Mouse (Mus musculus) embryonic stem cell, embryonic (primary cell): ENCODE results near the gene Mrps6.

Experiments
- CTCF ChIA-PET, 4 experiments: fragments of 300-600 bp in 2 of 4; fragments of 350-600 bp in 2 of 4; sonication (Branson Sonifier 250); formaldehyde crosslinking; loops; one replicate each; lab custom pipeline; 2022; ENCODE audit warnings: inconsistent platforms in 2 of 4; lab: Charles Lee
- POLR2A ChIA-PET, 4 experiments: fragments of 300-600 bp in 2 of 4; fragments of 350-600 bp in 2 of 4; sonication (Branson Sonifier 250); formaldehyde crosslinking; loops; one replicate each; lab custom pipeline; 2022; ENCODE audit warnings: antibody characterized with exemption in 4 of 4, inconsistent platforms in 1 of 4; lab: Charles Lee

Mrps6 gene

DNA sequence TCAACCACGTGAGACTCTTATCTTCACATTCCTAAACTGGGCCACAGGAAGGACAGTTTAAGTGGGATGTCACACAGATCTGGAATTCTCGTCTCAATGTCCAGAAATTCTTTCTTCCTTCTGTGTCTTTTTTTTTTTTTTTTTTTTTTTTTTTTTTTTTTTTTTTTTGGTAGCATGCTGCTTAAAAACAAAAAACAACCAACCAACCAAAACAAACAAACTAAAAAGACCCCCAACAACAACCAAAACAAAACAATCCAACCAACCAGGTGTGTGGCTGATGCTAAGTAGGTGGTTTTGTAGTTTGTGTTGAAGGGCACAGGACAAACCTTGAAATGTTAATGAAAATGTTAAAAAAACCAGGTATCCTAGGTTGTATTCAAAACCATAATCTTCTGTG is 1.4 kb upstream of the Mrps6 start:
- ChIA-PET CTCF (no interaction called here), POLR2A (interaction anchor here in 3 of 4 experiments (2.3 to 2.8 kb wide), 5 partner anchors 11 to 35 kb away, joined by 8 to 18 read pairs (median 9); no protein-coding TSS in a partner anchor)

DNA sequence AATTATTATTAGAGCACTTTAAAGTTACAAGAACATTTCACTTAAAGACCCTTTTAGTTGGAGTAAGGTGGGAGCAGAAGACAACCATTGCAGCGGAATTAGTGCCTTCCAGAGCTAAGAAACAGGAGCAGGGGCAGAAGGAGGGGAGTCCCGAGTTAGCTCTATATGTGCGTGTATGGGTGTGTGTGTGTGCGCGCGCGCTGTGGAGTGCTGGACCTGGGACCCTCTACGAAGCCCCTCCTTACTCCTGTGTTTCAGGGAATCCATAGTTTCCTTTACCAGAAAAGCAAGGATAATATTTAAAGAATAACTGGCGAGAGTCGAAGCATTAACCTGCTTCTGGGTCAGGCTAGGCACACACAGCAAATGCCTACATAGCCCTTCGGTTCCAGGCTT is 616 bp upstream of the Mrps6 start:
- POLR2A ChIA-PET, result interaction anchor here (0.5 to 2.8 kb wide), 29 partner anchors 8 to 572 kb away, joined by 3 to 18 read pairs (median 4); partner anchors contain the start of gene Ifnar1 (in 1 of the 4)
- CTCF ChIA-PET, result interaction anchor here in 2 of 4 experiments (0.5 to 2.1 kb wide), 2 partner anchors 147 to 229 kb away, joined by 5 to 7 read pairs; no protein-coding TSS in a partner anchor

DNA sequence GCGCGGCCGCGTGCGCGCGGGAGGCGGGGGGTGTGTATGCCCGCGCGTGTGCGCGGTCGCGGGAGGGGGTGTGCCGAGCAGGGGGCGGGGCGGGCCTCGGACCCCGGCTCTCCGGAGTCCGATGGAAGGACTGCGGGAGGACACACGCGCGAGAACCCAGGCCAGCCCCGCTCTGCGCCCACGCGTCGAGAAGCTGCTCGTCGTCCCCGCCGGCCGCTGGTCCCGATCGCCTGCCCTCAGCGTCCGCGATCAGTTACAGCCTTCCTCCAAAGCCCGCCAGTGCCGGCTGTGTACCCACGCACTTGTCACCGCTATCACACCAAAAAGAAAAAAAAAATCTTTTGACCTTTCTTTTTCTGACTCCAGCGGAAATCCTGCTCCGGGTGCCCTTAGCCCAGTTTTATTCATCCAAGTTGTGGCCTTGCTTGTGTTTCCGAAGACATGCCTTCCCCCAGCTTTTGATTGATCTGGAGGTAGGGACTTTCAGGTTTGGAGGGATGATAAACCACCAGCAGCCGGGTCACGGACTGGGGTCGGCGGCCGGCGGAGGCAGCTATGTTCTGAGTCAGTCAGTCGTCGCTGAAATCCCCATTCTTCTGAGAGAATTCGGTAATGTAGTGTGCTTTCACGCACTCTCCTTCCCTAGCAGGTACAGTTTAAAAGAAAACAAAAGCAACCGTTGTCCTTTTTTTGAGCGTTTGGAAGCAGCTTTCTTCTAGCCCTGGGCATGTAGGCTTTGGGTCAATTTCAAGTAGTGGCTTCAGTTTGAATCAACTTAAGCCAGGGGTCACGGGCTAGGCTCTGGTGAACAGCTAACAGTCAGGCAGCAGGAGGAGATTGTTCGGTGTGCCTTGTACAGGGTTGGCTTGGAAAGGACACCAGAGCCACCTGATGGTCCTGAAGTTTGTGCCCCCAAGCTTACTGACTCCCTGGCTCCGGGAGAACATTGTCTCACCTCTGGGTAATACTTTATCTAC is 862 bp downstream of the Mrps6 start:
- ChIA-PET CTCF (interaction anchor here in 3 of 4 experiments (0.6 to 2.1 kb wide), 4 partner anchors 9 to 400 kb away, joined by 3 to 7 read pairs (median 4); no protein-coding TSS in a partner anchor), POLR2A (interaction anchor here (0.5 to 2.8 kb wide), 51 partner anchors 8 to 1652 kb away, joined by 3 to 18 read pairs (median 4); partner anchors contain the start of genes Donson (in 1 of the 4) and Dop1b (in 1 of the 4))

DNA sequence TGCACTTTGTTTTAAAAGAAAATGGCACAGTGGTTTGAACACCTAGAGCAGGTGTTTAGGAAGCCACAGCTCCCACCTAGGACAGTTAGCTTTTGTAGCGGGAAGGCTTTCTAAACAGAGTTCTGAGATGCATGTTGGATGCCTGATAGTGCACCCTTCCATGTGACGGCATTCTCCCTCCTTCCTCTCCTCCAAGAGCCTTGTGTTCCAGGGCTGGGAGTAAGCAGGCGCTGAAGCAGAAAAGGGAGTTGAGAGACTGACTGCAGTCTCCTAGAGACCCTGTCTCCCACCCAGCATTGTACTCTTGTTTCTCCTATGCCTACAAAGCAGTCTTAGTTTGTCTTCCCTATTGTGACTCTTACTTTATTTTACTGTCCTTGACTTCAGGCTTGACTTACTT is 2.1 kb downstream of the Mrps6 start:
- ChIA-PET CTCF (interaction anchor here in 3 of 4 experiments (0.6 to 1.8 kb wide), 3 partner anchors 9 to 226 kb away, joined by 3 to 12 read pairs (median 4); no protein-coding TSS in a partner anchor), POLR2A (interaction anchor here in 3 of 4 experiments (0.6 to 1.7 kb wide), 11 partner anchors 16 to 413 kb away, joined by 3 to 5 read pairs (median 3); partner anchors contain the start of genes Gart (in 1 of the 3) and Son (in 1 of the 3))

DNA sequence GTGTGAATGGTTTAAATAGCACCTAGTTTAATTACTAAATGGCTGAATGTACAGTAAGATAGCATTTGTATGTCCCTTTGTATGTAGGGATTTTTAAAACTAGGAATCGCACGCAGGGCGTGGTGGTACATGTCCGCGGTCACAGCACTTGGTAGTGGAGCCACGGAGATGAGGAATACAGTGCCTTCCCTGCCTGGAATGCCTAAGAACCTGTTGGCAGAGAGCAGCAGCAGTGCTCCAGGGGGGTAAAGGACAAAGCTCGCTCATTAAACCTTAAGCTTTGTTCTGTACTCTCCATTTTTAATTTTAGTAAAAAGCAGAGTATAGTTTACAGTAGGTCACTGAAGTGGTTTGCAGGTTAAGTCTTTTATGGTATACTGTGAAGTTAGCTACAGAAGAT is 3.5 kb downstream of the Mrps6 start:
- POLR2A ChIA-PET, result interaction anchor here in 3 of 4 experiments (0.7 to 2.6 kb wide), 8 partner anchors 9 to 423 kb away, joined by 3 to 7 read pairs (median 4); no protein-coding TSS in a partner anchor
- CTCF ChIA-PET, result interaction anchor here in 1 of 4 experiments (1.0 to 1.8 kb wide), 3 partner anchors 125 to 225 kb away, joined by 3 to 4 read pairs (median 4); no protein-coding TSS in a partner anchor

DNA sequence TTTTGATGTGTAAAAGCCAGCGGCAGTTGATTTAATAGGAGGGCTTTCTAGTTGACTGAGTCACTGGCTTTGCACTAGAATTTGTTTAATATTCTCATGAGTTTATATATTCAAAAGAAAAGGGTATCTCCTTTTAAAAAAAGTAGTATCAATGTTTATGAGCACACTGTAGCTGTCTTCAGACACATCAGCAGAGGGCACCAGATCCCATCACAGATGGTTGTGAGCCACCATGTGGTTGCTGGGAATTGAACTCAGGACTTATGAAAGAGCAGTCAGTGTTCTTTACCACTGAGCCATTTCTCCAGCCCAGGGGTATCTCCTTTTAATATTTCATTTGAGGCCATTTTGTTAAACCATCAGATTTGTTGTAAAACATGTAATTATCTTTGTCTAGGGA is 4.8 kb downstream of the Mrps6 start:
- ChIA-PET POLR2A (interaction anchor here in 2 of 4 experiments (0.6 to 2.6 kb wide), 4 partner anchors 8 to 51 kb away, joined by 4 to 7 read pairs (median 6); no protein-coding TSS in a partner anchor), CTCF (interaction anchor here in 1 of 4 experiments (1.7 kb wide), 1 partner anchor 126 kb away, joined by 4 read pairs; no protein-coding TSS in a partner anchor)

DNA sequence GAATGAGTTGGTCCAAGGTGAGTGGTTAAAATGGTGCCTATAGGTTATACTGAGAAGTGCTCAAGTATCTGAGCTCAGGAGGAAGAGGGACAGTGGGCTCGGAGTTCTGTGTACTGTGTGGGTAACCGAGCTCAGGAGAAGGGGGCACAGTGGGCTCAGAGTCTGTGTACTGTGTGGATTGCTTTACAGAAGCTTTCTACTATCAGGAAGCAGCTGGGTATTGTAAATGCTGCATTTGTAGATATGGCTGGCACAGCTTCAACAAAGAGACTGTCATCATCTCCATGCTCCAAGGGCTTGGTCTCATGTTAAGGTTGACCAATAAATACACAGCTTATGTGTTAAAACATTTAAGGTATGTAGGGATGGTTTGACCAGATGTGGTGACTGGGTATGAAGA is 6.7 kb downstream of the Mrps6 start:
- CTCF ChIA-PET, result no interaction called here
- POLR2A ChIA-PET, result interaction anchor here in 2 of 4 experiments (0.6 to 1.9 kb wide), 3 partner anchors 9 to 15 kb away, joined by 3 to 5 read pairs (median 3); no protein-coding TSS in a partner anchor

DNA sequence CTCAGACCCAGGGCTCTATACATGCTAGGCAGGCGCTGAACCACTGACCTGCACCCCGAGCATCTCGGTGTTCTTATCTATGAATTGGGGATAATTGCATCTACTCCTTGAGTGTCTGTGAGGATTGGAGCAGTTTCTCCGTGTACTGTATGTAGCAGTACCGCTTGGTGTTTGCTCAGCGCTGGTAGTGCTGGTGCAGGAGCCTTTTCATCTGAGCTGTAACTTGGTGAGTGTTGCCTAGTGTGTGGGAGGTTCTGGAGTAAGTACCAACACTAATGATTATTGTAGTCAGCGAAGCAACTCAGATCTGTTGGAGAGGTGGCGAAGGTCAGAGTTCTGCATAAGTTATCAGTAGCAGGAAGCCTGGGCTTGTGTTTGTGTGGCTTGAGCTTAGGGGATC is 12.3 kb downstream of the Mrps6 start:
- ChIA-PET POLR2A (interaction anchor here in 3 of 4 experiments (0.9 to 1.8 kb wide), 6 partner anchors 8 to 19 kb away, joined by 3 to 7 read pairs (median 4); partner anchors contain the start of genes Gm49711 (in 2 of the 3), Mrps6 (in 2 of the 3) and Slc5a3 (in 2 of the 3)), CTCF (interaction anchor here in 1 of 4 experiments (0.6 kb wide), 1 partner anchor 138 kb away, joined by 4 read pairs; no protein-coding TSS in a partner anchor)

DNA sequence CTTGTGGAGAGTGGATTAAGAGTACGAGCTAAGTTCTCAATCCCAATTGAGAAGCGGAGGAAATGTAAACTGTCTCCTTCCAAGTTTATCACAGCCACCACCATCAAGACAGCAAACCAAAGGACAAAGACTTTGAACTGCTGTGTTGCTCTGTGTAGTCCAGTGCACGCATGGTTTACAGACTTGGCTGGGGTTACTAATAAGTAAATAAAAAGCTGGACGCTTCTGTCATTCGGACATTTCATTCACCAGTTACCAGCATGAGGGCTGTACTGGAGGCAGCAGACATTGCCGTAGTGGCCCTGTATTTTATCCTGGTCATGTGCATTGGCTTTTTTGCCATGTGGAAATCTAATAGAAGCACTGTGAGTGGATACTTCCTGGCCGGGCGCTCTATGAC is 18.7 kb downstream of the Mrps6 start:
- ChIA-PET CTCF (interaction anchor here in 1 of 4 experiments (0.5 kb wide), 1 partner anchor 350 kb away, joined by 5 read pairs; no protein-coding TSS in a partner anchor), POLR2A (interaction anchor here in 2 of 4 experiments (1.2 to 1.8 kb wide), 3 partner anchors 16 to 24 kb away, joined by 3 to 4 read pairs (median 3); partner anchors contain the start of genes Gm49711 (in 1 of the 2), Mrps6 (in 1 of the 2) and Slc5a3 (in 1 of the 2))

DNA sequence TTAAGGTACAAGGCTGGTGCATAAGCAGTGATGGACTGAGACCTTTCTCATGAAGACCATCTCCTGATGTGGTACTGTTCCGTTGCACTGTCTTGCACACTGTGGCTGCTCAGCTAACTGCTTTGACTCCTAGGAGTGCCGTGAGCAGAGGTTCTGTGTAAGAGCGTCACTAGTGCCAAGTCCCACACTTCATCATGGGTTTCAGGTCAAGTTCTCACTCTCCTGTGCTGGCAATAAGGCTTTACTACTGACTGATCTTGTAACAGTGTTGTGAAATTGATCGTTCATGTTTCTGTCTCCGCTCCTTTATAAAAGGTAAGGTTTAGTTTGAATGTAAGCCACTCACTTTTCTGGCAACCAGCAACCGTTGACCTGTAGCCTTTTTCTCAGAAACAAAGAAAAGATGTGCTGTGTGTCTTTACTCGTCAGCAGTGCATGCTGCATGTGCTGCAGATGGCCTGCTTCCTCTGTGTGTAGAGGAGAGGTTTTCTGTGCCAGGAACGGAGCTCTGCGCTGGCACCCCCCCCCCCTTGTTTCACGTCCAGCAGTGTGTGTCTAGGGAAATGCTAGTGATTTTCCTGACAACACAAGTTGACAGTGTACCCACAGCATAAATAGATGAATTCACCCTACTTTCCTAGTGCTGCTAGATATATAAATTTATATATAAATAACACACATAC is 25.8 kb downstream of the Mrps6 start:
- ChIA-PET CTCF (no interaction called here), POLR2A (interaction anchor here in 2 of 4 experiments (0.6 to 1.3 kb wide), 3 partner anchors 9 to 11 kb away, joined by 3 to 4 read pairs (median 4); no protein-coding TSS in a partner anchor)

DNA sequence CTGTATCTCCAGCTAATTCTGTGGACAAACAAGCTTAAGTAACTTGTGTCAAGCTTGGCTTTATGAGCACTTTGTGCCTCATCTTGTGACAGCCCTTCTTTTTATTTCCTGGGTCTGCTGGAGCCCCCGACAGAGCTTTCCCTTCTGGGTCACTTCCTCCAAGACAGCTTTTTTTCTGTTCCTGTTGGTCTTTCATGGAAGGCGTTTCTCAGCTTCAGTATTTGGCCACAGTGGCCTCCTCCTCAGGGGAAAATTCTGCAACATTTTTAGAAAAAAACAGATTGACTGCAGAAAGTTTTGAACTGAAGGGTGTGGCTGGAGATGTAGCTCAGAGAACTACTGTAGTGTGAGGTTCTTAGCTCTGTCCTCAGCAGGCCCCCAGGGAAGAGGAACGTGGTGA is 31.2 kb downstream of the Mrps6 start:
- CTCF ChIA-PET, result interaction anchor here in 1 of 4 experiments (0.8 kb wide), 1 partner anchor 37 kb away, joined by 4 read pairs; no protein-coding TSS in a partner anchor

DNA sequence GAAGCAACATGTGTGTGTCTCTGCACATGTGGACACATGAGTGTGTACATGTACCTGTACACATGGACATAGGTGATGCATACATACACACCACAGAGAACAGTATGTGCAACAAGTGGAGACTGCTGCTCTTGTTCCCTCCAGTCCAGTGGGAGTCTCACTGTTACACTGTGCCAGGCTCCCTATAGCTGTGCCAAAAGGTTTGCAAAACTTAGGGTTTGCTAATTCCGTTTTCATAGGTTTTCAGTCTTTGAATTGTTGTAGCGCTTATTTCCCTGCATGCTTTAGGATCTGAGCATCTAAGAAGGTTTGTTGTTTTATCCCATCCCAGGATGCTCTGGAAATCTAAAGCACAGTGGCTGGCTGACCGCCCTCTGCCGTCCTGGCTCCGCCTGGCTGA is 33.8 kb downstream of the Mrps6 start:
- POLR2A ChIA-PET, result no interaction called here
- CTCF ChIA-PET, result no interaction called here

More for the DNA sequence above, 31.2 kb downstream of the Mrps6 start:
- POLR2A ChIA-PET, result interaction anchor here in 2 of 4 experiments (0.7 to 1.4 kb wide), 7 partner anchors 12 to 326 kb away, joined by 3 to 4 read pairs (median 3); partner anchors contain the start of genes Gm49711 (in 1 of the 2), Mrps6 (in 1 of the 2) and Slc5a3 (in 1 of the 2)

DNA sequence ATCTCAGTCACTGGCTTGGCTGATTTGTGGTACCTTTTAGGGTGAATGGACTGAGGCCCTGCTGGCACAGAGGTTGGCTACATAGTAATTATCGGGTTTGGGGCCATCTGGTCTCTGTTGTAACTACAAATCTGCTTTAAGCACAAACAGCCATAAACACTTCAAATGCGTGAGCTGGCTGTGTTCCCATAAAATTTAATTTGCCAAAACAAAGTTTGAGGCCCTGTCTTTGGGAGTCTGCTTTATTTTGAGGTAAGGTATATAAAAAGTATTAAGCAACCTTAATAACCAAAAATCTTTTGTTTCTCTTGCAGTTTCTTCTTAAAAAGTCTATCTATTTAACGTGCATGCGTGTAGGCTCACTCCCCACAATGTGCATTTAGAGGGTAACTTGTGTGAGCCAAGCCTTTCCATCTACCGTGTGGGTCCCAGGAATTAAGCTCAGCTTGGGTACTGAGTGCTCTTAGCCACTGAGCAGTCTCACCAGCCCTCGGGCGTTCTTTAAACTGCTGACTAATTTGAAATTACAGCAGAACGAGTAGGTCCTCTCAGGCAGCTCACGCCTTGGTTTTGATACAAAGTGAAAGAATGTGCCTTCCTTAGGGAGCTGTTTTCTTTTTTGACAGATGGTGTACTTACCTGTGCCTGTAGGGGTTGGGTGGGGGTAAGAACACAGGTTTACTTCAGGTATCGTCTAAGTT is 40.4 kb downstream of the Mrps6 start:
- POLR2A ChIA-PET, result interaction anchor here in 1 of 4 experiments (1.0 kb wide), 1 partner anchor 14 kb away, joined by 3 read pairs; no protein-coding TSS in a partner anchor
- CTCF ChIA-PET, result interaction anchor here in 1 of 4 experiments (0.5 kb wide), 1 partner anchor 556 kb away, joined by 6 read pairs; no protein-coding TSS in a partner anchor

DNA sequence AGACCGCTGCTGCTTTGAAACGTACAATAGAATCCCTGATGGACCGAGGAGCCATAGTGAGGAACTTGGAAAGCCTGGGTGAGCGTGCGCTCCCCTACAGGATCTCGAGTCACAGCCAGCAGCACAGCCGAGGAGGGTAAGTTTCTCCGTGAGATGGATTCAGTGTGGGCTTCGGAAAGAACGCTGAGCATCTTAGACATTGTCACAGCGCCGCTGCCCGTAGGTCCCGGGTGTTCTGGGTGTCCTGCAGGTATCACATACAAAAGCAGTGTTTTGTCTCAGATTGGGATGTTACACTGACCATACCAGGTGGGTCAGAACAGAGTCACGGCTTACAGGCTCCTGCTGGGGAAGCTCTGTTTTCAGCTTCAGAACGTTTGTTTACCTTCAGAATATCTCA is 41.5 kb downstream of the Mrps6 start:
- ChIA-PET CTCF (interaction anchor here in 1 of 4 experiments (0.7 kb wide), 1 partner anchor 13 kb away, joined by 3 read pairs; no protein-coding TSS in a partner anchor), POLR2A (interaction anchor here in 1 of 4 experiments (1.8 kb wide), 1 partner anchor 22 kb away, joined by 4 read pairs; no protein-coding TSS in a partner anchor)

DNA sequence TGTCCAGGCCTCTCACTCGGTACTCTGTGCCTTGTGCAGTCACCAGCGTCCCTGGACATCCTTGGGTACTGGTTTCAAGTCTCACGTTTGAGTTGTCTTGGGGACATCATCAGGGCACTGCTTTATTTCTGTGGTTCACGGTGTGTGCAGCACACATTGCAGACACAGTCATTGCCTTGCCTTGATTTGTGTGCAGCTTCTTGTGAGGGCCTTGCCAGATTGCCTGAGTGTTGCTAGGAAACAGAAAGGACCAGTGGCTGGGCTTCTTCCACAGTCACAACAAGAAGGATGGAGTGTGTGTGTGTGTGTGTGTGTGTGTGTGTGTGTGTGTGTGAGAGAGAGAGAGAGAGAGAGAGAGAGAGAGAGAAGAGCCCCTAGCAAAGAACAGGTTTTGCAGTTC is 42.0 kb downstream of the Mrps6 start:
- ChIA-PET POLR2A (interaction anchor here in 1 of 4 experiments (1.8 kb wide), 1 partner anchor 23 kb away, joined by 4 read pairs; no protein-coding TSS in a partner anchor), CTCF (interaction anchor here in 1 of 4 experiments (0.7 kb wide), 1 partner anchor 12 kb away, joined by 3 read pairs; no protein-coding TSS in a partner anchor)

DNA sequence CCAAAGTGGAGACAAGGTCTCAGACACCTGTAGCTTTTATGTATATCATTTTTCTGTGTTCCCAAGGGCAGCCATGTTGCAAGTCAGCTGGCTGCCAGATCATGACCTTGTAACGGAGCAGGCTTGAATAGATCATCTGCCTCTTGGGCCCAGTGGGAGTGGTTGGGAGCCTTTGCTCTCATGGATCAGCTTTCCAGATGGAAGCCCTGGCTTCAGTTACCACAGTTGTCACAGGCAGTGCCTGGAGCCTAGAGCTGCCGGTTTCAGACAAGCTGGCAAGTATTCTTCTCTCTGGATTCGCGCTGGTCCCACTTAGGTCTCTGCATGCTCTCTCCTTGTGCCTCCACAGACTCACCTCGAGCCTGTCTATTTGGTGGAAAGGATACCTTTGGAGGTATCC is 44.0 kb downstream of the Mrps6 start:
- CTCF ChIA-PET, result interaction anchor here in 1 of 4 experiments (2.3 kb wide), 1 partner anchor 184 kb away, joined by 9 read pairs; no protein-coding TSS in a partner anchor

More for the DNA sequence above, 44.0 kb downstream of the Mrps6 start:
- POLR2A ChIA-PET, result interaction anchor here (0.6 to 1.4 kb wide), 6 partner anchors 12 to 937 kb away, joined by 3 to 7 read pairs (median 4); partner anchors contain the start of genes Gm49711 (in 1 of the 4), Mrps6 (in 1 of the 4) and Slc5a3 (in 1 of the 4)
